Mouse (Mus musculus): Measurements from ENCODE around the gene Serinc5.
A peak's percentile ranks its signal among the peaks of the same experiment; 100 is the strongest.

The Serinc5 gene

GRCm38 (mm10) chr13:92615201-92615600, 4.3 kb downstream of the Serinc5 start:
- DNase-seq (ENCODE audit: low spot score) = no peak

GRCm38 (mm10) chr13:92616459-92616858, 5.6 kb downstream of the Serinc5 start:
- no peak for DNase-seq (ENCODE audit: low spot score)

DNA sequence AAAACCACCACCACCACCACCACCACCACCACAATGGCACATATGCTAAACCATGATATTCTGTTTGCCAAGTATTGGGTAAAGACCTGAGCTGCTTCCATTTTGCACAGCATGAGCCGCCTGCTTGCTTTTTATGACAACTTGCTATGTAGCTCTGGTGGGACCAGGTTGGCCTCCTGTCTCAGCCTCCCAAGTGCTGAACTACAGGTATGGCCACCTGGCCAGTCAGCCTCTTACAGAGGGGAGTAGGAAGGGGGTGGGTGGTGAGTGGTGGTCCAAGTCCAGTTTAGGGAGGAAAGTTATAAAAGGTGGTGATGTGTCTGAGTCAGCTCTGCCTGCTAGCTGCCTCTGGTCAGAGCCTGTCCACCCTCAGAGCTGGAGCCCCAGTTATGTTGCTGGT, 15.3 kb downstream of the Serinc5 start:
- DNase-seq (ENCODE audit: low spot score) = no peak

DNA sequence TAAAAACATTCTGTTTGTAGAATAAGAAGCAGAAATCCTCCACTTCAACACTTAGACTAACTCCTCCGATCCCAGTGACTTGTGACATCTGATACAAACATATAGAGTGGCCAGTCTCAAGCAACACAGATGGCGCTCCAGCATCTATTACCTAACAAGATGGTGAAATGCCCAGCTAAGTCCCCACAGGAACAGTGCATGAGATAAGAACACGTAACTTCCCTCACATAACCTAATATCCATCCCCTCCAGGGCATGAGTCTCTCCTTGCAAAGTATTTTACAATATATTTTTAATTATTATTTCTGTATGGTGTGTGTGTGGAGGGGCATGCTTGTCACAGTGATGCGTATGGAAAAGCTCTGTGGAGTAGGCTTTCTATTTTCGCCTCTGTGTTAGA, 15.8 kb downstream of the Serinc5 start:
- no peak for DNase-seq (ENCODE audit: low spot score)

DNA sequence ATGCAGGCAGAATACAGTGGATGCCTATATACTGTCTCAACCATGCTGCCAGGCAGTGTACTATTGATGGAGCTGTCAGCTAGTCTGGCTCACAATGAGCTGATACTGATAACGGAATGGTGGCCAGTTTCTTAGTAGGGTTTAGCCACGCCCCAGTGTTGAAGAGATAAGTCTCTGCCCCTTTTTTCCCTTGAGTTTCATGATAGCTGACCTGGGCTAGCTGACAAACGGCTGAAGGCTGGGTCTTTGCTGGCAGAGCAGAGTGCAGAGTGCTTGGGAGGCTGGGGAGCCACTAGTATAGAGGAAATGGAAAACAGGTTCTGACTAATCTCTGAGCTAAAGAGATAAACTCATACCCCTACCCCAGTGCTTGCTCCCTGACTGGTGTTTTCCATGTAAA, 18.6 kb downstream of the Serinc5 start:
- DNase-seq (ENCODE audit: low spot score) = no peak

DNA sequence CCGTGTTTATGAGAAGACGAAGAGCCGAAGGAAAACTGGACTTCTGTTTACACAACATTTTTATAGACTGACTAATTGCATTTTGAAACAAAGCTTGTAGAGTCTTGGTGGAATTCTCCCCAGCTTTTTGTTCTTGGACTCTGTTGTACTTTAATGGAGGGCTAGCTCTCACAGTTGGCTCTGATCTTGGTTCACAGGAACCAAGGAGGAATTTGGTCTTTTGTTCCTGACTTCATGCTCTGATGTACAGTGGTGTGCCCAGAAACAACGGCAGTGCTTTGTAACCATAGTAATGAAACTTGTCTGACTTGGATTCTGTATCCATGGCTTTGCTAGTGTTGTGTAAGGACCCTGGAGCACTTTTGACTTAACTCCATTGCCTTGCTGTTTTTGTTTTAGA, 20.6 kb downstream of the Serinc5 start:
- DNase-seq (ENCODE audit: low spot score) = no peak

- DNase-seq (ENCODE audit: low spot score) = no peak
Observed at GRCm38 (mm10) chr13:92632550-92632949, 21.7 kb downstream of the Serinc5 start.

- DNase-seq (ENCODE audit: low spot score) = peak; percentile 77
Observed at GRCm38 (mm10) chr13:92635040-92635439, 24.1 kb downstream of the Serinc5 start.

GRCm38 (mm10) chr13:92636226-92636909, 25.5 kb downstream of the Serinc5 start:
- DNase-seq (ENCODE audit: low spot score) = no peak

DNA sequence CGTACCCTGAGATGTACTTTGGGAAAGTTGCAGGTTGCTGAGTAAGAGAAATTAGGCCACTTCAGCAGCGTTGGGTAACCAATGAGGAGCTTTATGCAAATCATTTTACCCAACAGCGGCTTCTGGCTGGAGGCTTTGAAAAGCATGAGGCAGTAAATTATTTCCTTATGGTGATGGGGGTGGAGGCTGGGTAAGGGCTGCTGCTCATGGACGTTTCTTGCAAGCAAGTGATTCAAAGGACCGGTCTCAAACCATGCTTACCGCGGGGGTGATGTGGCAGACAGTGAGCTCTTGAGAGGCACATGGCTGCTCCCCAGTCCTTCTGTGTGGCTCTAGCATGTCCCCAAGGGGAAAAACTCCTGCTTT, 26.0 kb downstream of the Serinc5 start:
- peak; percentile 86 for DNase-seq (ENCODE audit: low spot score)

DNA sequence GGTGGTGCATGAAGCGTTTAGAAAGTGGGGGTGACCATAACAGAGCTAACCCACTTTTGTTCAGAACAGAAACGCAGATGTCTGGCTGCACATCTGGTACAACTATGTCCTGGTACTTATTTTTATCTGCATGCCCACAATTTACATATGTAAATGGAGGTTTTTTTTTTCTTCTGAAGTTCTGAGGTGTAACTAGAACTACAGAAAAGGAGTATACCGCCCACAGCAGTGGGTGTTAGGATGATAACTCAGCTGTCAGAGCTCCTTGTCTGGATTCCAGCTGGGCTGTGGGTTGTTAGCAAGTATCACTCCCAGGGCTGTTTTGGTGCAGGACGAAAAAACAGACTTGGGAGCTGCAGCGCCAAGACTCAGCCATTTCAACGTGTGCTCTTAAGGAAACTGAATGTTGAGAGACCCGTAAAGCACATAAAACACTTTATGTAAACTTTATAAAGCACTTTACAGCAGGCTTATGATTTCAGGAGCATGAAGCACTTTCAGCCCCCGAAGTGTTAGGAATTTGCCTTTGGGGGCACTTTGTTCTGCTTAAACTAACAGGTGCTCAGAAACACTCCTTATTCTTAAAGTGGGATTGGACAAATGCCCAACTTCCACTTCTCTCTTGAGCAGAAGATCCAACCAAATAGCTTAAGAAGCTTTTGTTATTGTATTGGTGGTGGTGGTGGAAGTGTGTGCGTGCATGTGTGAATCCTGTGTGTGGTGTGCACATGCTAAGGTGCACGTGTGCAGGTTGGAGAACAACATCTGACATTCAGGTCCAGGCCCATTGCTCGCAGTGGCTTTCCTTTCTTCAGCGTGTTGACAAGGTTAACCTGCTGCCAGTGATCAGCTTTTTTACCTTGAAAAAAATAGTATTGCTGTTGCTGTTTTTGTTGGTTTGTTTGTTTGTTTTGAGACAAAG, 28.5 kb downstream of the Serinc5 start:
- no peak for DNase-seq (ENCODE audit: low spot score)

DNA sequence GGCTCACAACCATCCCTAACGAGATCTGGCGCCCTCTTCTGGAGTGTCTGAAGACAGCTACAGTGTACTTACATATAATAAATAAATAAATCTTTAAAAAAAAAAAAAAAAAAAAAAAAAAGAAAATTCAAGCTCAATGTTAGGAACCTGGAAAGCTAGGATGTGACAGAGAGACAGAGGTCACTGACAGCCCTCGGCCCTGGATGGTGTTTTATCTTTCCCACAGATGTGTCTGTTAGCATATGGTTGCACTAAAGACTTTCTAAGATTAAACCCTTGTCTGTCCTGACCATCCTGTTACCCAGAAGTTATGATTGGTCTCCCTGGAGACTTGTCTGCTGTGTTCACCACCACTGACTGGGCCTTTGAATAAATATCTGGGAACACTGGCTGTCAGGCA, 33.3 kb downstream of the Serinc5 start:
- no peak for DNase-seq (ENCODE audit: low spot score)

DNA sequence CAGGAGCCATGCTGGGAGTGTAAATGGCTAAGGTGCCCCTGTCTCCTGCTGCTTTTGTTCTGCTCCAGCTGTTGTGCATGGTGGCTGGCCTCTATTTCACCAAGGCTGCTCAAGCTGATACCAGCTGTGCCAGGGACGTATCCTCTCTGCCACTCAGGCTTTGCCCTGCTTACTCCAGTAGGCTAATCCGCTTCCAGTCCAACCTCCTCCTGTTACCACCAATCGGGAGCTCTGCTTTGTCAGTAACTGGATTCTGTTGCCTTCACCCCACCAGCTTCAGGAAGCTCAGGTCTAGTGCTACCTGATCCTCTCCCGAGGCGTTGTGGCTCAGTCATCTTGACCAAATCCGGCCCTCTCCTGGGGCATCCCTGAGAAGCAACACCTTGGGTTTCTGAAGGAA, 33.9 kb downstream of the Serinc5 start:
- no peak for DNase-seq (ENCODE audit: low spot score)

- no peak for DNase-seq (ENCODE audit: low spot score)
Observed at GRCm38 (mm10) chr13:92647695-92648094, 36.8 kb downstream of the Serinc5 start.

DNA sequence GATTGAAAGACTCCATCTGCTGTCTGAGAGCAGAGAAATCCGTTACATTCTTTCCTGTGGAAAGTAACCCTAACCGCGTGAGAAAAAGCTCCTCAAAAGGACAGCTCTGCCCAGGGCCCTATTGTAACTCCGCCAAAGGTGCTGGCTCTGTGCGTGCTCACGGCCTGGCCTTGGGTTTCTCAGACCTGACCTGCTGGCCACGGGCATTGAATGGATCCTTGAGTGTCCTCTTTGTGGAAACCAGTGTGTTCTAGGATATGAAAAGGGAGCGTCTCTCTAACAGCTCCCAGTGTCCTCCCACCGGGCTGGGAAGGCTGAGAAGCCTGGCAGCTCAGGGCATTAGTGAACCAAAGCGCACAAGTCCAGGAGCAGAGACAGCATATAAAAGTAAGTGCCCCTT, 38.2 kb downstream of the Serinc5 start:
- DNase-seq (ENCODE audit: low spot score) = no peak

GRCm38 (mm10) chr13:92650956-92651355, 40.1 kb downstream of the Serinc5 start:
- DNase-seq (ENCODE audit: low spot score) = peak; percentile 73

GRCm38 (mm10) chr13:92652498-92652897, 41.6 kb downstream of the Serinc5 start:
- DNase-seq (ENCODE audit: low spot score) = no peak

DNA sequence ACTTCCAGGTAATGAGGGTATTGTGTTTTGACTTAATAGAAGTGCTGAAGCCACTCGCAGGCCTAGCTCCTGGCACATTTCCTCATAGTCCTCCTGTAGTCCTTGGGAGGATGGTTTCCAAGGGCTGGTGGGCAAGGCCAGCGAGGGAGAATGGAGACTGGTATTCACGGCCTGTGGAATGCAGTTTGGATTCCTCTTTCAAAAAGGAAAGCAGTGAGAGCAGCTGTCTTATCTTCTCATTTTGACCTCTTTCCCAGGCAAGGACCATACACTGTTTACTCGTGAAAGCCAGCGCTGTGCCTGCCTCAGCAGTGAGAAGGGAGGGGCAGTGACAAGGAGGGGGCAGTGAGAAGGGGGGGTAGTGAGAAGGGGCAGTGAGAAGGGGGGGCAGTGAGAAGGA, 42.4 kb downstream of the Serinc5 start:
- DNase-seq (ENCODE audit: low spot score) = peak; percentile 65

- DNase-seq (ENCODE audit: low spot score) = no peak
Observed at GRCm38 (mm10) chr13:92656815-92657513, 46.1 kb downstream of the Serinc5 start.

GRCm38 (mm10) chr13:92659611-92660010, 48.7 kb downstream of the Serinc5 start:
- DNase-seq (ENCODE audit: low spot score) = no peak

- DNase-seq (ENCODE audit: low spot score) = no peak
Observed at GRCm38 (mm10) chr13:92662555-92663286, 51.8 kb downstream of the Serinc5 start.

- DNase-seq (ENCODE audit: low spot score) = no peak
Observed at GRCm38 (mm10) chr13:92665008-92665407, 54.1 kb downstream of the Serinc5 start.

Data from yolk sac, embryonic 10.5 days (tissue).